Mouse (Mus musculus) neural tube, embryonic 12.5 days (tissue): ENCODE results near the gene P2ry14. TPM values are rescaled to one million over a fixed set of nuclear protein-coding genes. Genes with fewer than 3 reads are reported as not detected.

ENCODE experiments used
- ATAC-seq: fragments of 200-750 bp; cut with Nextera tagmentation; 2 replicates; pipeline ENCODE4 v1.8.0; 2017; ENCODE audit warnings: low read depth, mild to moderate bottlenecking, moderate TSS enrichment, moderate library complexity; ENCODE audit not compliant: low FRiP score
- H3K27ac ChIP-seq: fragments of 300-500 bp; sonication (generic); 2 replicates; pipeline ENCODE4 v1.5.1; 2016
- H3K27me3 ChIP-seq: fragments of 300-500 bp; sonication (generic); replicated peaks from 2 replicates; pipeline ENCODE4 v1.6.1; 2016; ENCODE audit warnings: mild to moderate bottlenecking
- H3K36me3 ChIP-seq: fragments of 300-500 bp; sonication (generic); 2 replicates; pipeline ENCODE4 v1.6.1; 2016; ENCODE audit warnings: mild to moderate bottlenecking
- H3K4me1 ChIP-seq: fragments of 300-500 bp; sonication (generic); 2 replicates; pipeline ENCODE4 v1.6.1; 2016
- H3K4me2 ChIP-seq: fragments of 300-500 bp; sonication (generic); replicated peaks from 2 replicates; pipeline ENCODE4 v1.6.1; 2016; ENCODE audit warnings: mild to moderate bottlenecking
- H3K4me3 ChIP-seq: fragments of 300-500 bp; sonication (generic); 2 replicates; pipeline ENCODE4 v1.5.1; 2016
- H3K9ac ChIP-seq: fragments of 300-500 bp; sonication (generic); 2 replicates; pipeline ENCODE4 v1.6.1; 2016; ENCODE audit warnings: mild to moderate bottlenecking
- H3K9me3 ChIP-seq: fragments of 300-500 bp; sonication (generic); 2 replicates; pipeline ENCODE4 v1.6.1; 2016; ENCODE audit warnings: mild to moderate bottlenecking
- WGBS: fragments of 180-500 bp; shearing (Covaris S2); methylation state at CpG from one replicate; pipeline ENCODE4 v1.1.7; 2016; 5-methylcytosine and 5-hydroxymethylcytosine counted together
- polyA plus RNA-seq: library from polyadenylated mRNA; unstranded; fragments of >200 nt; fragmentation: Nextera tagmentation; extraction: Ambion mirVana; gene quantifications from 2 replicates; pipeline ENCODE4 v1.2.1, GENCODE M21; 2016

P2ry14 gene
- polyA plus RNA-seq, 1 experiment from 2014 or later: 2.4 TPM

GRCm38 (mm10) chr3:59169921-59170627 is 16.7 kb upstream of the P2ry14 start:
- Histone ChIP-seq H3K4me1 (no peaks in the 10 kb centered on the region), H3K4me2 (no peak overlapping the region), H3K27me3 (no peaks in the 10 kb centered on the region), H3K9me3 (no peaks in the 10 kb centered on the region), H3K4me3 (no peak overlapping the region), H3K27ac (no peak overlapping the region), H3K36me3 (no peaks in the 10 kb centered on the region), H3K9ac (no peak overlapping the region)
- ATAC-seq: no peak
- WGBS: 62% methylated on average over 2 of the region's 2 CpGs

- ATAC-seq: no peak
- H3K4me1 ChIP-seq: no peaks in the 10 kb centered on the region
- WGBS: 82% methylated on average over 4 of the region's 4 CpGs
- H3K9ac ChIP-seq: no peak overlapping the region
- H3K4me3 ChIP-seq: no peak overlapping the region
- H3K9me3 ChIP-seq: no peaks in the 10 kb centered on the region
- no peaks in the 10 kb centered on the region for H3K27me3 ChIP-seq
- H3K27ac ChIP-seq: no peak overlapping the region
- no peak overlapping the region for H3K4me2 ChIP-seq
- no peaks in the 10 kb centered on the region for H3K36me3 ChIP-seq
Measured at GRCm38 (mm10) chr3:59169215-59169614, 15.8 kb upstream of the P2ry14 start.

- 92% methylated on average over 6 of the region's 6 CpGs for WGBS
- Histone ChIP-seq H3K4me3 (no peak overlapping the region), H3K36me3 (no peaks in the 10 kb centered on the region), H3K27me3 (no peaks in the 10 kb centered on the region), H3K27ac (no peak overlapping the region), H3K9me3 (no peaks in the 10 kb centered on the region), H3K9ac (no peak overlapping the region), H3K4me1 (no peaks in the 10 kb centered on the region), H3K4me2 (no peak overlapping the region)
- no peak for ATAC-seq
Measured at GRCm38 (mm10) chr3:59168476-59168875, 15.1 kb upstream of the P2ry14 start.

- H3K4me2 ChIP-seq: no peak overlapping the region
- no peaks in the 10 kb centered on the region for H3K4me1 ChIP-seq
- ATAC-seq: no peak
- H3K27ac ChIP-seq: no peak overlapping the region
- H3K27me3 ChIP-seq: no peaks in the 10 kb centered on the region
- H3K36me3 ChIP-seq: no peaks in the 10 kb centered on the region
- 70% methylated on average over 2 of the region's 2 CpGs for WGBS
- no peaks in the 10 kb centered on the region for H3K9me3 ChIP-seq
- H3K4me3 ChIP-seq: no peak overlapping the region
- no peak overlapping the region for H3K9ac ChIP-seq
Measured at GRCm38 (mm10) chr3:59167417-59168054, 14.1 kb upstream of the P2ry14 start.

- Histone ChIP-seq H3K4me1 (no peaks in the 10 kb centered on the region), H3K36me3 (no peaks in the 10 kb centered on the region), H3K27ac (no peak overlapping the region), H3K4me3 (no peak overlapping the region), H3K27me3 (no peaks in the 10 kb centered on the region), H3K4me2 (no peak overlapping the region), H3K9me3 (no peaks in the 10 kb centered on the region), H3K9ac (no peak overlapping the region)
- 93% methylated on average over 1 of the region's 1 CpGs for WGBS
- no peak for ATAC-seq
Measured at GRCm38 (mm10) chr3:59160465-59160864, 7.0 kb upstream of the P2ry14 start.

- Histone ChIP-seq H3K9ac (no peak overlapping the region), H3K27ac (no peak overlapping the region), H3K4me3 (no peak overlapping the region), H3K27me3 (no peaks in the 10 kb centered on the region), H3K4me1 (no peaks in the 10 kb centered on the region), H3K9me3 (no peaks in the 10 kb centered on the region), H3K4me2 (no peak overlapping the region), H3K36me3 (no peaks in the 10 kb centered on the region)
- no peak for ATAC-seq
- 92% methylated on average over 5 of the region's 5 CpGs for WGBS
Measured at GRCm38 (mm10) chr3:59157048-59157447, 3.6 kb upstream of the P2ry14 start.

- H3K4me2 ChIP-seq: no peak overlapping the region
- no peak for ATAC-seq
- H3K4me3 ChIP-seq: no peak overlapping the region
- H3K9me3 ChIP-seq: no peaks in the 10 kb centered on the region
- no peak overlapping the region for H3K9ac ChIP-seq
- H3K36me3 ChIP-seq: no peaks in the 10 kb centered on the region
- 95% methylated on average over 6 of the region's 6 CpGs for WGBS
- no peaks in the 10 kb centered on the region for H3K27me3 ChIP-seq
- no peak overlapping the region for H3K27ac ChIP-seq
- H3K4me1 ChIP-seq: no peaks in the 10 kb centered on the region
Measured at GRCm38 (mm10) chr3:59155404-59155803, 2.0 kb upstream of the P2ry14 start.

- Histone ChIP-seq H3K9me3 (no peaks in the 10 kb centered on the region), H3K36me3 (no peaks in the 10 kb centered on the region), H3K4me3 (no peak overlapping the region), H3K27me3 (no peaks in the 10 kb centered on the region), H3K9ac (no peak overlapping the region), H3K4me1 (no peaks in the 10 kb centered on the region), H3K4me2 (no peak overlapping the region), H3K27ac (no peak overlapping the region)
- no peak for ATAC-seq
- WGBS: 79% methylated on average over 2 of the region's 2 CpGs
Measured at GRCm38 (mm10) chr3:59154888-59155287, 1.5 kb upstream of the P2ry14 start.

GRCm38 (mm10) chr3:59150624-59151023 is 2.8 kb downstream of the P2ry14 start:
- 96% methylated on average over 2 of the region's 2 CpGs for WGBS
- Histone ChIP-seq H3K36me3 (no peaks in the 10 kb centered on the region), H3K27ac (no peak overlapping the region), H3K4me2 (no peak overlapping the region), H3K9ac (no peak overlapping the region), H3K4me3 (no peak overlapping the region), H3K27me3 (no peaks in the 10 kb centered on the region), H3K9me3 (no peaks in the 10 kb centered on the region), H3K4me1 (no peaks in the 10 kb centered on the region)
- ATAC-seq: no peak

- Histone ChIP-seq H3K9ac (no peak overlapping the region), H3K27me3 (no peaks in the 10 kb centered on the region), H3K36me3 (no peaks in the 10 kb centered on the region), H3K27ac (no peak overlapping the region), H3K4me2 (no peak overlapping the region), H3K4me3 (no peak overlapping the region), H3K9me3 (no peaks in the 10 kb centered on the region), H3K4me1 (no peaks in the 10 kb centered on the region)
- ATAC-seq: no peak
Measured at GRCm38 (mm10) chr3:59149646-59150045, 3.8 kb downstream of the P2ry14 start.

GRCm38 (mm10) chr3:59145194-59145593 is 8.2 kb downstream of the P2ry14 start:
- no peaks in the 10 kb centered on the region for H3K36me3 ChIP-seq
- no peak overlapping the region for H3K4me2 ChIP-seq
- no peaks in the 10 kb centered on the region for H3K27me3 ChIP-seq
- WGBS: 74% methylated on average over 5 of the region's 5 CpGs
- ATAC-seq: no peak
- no peak overlapping the region for H3K9ac ChIP-seq
- H3K4me3 ChIP-seq: no peak overlapping the region
- no peaks in the 10 kb centered on the region for H3K4me1 ChIP-seq
- H3K9me3 ChIP-seq: no peaks in the 10 kb centered on the region
- no peak overlapping the region for H3K27ac ChIP-seq

- Histone ChIP-seq H3K9ac (no peak overlapping the region), H3K27me3 (no peaks in the 10 kb centered on the region), H3K9me3 (no peaks in the 10 kb centered on the region), H3K36me3 (no peaks in the 10 kb centered on the region), H3K27ac (no peak overlapping the region), H3K4me3 (no peak overlapping the region), H3K4me1 (no peaks in the 10 kb centered on the region), H3K4me2 (no peak overlapping the region)
- no peak for ATAC-seq
- WGBS: 89% methylated on average over 8 of the region's 8 CpGs
Measured at GRCm38 (mm10) chr3:59141507-59142305, 11.7 kb downstream of the P2ry14 start.
